Mouse (Mus musculus) hematopoietic stem cell, adult 5-6 weeks (primary cell): ENCODE results near the gene Olfr457. TPM values are rescaled to one million over a fixed set of nuclear protein-coding genes. Genes with fewer than 3 reads are reported as not detected.
A peak's percentile ranks its signal among the peaks of the same experiment; 100 is the strongest.
"Not testable (repeated sequence)": the region's sequence is repeated elsewhere in the genome, so short reads cannot be mapped to it uniquely, and the experiment has no call there.

Experiments used
- ATAC-seq, 2 experiments: fragments of 125-278 bp in 1 of 2; replicated peaks in 1 of 2; 2 replicates each; pipeline ENCODE4 v1.8.0; 2016 to 2017; ENCODE audit warnings: inconsistent platforms in 2 of 2, mild to moderate bottlenecking in 2 of 2, moderate number of reproducible peaks in 2 of 2, low read depth in 1 of 2, moderate TSS enrichment in 1 of 2; ENCODE audit not compliant: low FRiP score in 2 of 2, poor library complexity in 2 of 2, severe bottlenecking in 2 of 2, insufficient read depth in 1 of 2, low TSS enrichment in 1 of 2
- total RNA-seq: library from RNA; stranded (forward); fragments of 172-1452, 232-1000 nt; gene quantifications from 2 replicates; pipeline ENCODE4 v1.2.3, GENCODE M21; 2017

The Olfr457 gene
- not detected in 2 replicates for total RNA-seq

DNA sequence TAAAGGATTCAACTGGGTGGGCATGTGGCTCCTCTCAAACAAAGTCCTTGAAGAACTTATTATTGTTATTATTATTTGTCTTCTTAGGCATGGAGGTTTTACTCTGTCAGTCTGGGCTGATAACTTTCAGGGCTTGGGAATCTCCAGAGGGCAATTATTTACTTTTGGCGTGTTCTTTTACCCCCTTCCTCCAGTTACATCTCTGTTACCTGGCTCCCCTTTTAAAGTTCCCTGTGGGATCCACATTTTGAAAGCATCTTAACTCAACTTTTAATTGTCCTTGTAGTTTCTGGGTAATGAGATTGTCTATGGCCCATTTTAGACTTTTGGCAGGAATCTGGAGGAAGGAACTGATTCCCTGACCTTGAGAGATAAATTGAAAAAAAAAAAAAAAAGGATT is at the start of gene Olfr457:
Gene Olfr457, minus strand, starts transcription at position 101 of the 400 bp plus-strand sequence.
- no peak for ATAC-seq

DNA sequence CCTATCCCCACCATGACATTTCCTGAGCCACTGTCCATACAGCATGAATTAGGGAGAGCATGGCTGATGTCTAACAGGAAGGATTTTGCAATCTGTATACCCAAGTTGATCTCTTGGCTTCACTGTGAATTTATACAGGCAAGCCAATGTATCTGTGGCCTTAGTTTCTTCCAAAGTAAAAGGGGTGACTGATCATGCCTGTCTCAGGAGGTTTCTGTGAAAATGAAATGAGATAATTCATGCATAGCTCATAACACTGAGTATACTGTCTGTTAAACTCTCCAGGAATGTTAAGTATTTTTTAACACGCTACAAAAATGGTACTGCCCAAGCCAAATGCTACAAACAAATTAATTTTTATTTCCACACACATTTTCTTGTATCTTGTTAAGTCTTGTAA is 37.3 kb upstream of the Olfr457 start:
- ATAC-seq, result no peak

DNA sequence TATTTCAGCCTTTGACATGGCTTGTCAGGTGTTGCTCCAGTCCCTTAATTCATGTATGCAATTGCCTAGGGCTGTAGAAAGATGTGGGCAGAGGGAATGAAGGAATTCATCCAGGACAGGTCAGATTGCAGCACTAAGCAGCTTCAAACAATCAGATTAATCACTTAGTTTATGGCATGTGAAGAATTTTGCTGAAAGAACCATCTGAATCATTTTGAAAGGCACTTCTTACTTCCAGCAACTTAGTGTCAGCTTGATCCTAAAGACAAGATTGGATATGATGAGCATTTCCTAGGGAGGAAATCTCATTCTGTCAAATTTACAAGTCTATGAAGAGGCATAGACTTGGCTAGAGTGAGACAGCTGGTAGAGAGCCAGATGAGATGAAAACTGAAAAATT is 33.2 kb upstream of the Olfr457 start:
- no peak for ATAC-seq

DNA sequence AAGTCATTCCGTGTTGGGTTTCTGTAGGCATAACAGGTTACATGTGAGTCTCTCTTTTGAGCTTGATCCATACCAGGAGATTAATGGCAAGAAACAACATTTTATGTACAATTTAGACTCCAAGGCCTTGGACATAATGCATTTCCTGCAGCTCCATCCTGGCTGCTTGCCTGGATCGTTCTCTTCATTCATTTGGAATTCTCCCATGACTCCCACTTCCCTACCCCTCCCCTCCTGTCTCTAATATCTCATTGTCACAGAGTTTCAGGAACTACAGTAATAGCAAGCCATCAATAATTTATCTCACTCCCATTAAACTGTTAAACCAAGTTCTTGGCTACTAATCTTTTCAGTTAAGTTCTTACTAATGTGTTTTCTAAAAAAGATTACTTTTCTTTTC is 27.3 kb upstream of the Olfr457 start:
- ATAC-seq, result no peak

DNA sequence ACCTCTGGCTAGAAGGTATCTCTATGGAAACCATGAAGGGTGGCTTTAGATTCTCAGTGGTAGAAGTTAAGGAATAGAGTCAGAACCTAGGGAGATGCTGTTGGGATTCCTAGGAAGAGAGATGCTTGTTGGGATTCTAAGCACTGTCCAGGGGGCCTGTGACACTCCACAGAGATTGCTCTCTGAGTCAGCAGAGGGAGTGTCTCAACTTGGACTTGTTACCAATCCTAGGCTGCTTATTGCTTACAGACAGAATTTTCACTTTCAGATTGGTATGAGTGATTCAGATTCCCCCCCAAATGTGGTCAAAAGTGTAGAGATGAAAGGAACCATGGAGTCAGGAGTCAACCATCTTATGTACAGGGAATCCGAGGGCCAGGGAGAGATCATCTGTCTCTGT is 13.6 kb upstream of the Olfr457 start:
- no peak for ATAC-seq

DNA sequence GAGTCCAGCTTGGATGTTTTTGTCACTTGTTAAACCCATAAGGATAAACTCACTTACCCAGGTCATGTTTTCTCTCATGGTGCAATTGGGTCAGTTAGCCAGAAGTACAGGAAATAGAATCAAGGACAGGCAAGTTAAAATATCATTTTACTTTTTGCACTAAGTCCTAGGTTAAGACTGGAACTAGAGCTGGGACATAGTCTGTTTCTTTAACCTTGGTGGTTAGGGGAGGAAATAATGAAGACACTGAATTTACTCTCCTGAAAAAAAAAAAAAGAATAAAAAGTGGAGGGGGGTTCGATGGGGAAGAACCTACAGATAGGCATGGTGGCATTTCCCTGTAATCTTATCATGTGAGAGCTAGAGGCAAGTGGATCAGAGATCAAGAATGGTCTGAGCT is 11.0 kb upstream of the Olfr457 start, which contains the start of gene Olfr456:
Gene Olfr456, minus strand, starts transcription at position 101 of the 400 bp plus-strand sequence.
- ATAC-seq, result no peak

DNA sequence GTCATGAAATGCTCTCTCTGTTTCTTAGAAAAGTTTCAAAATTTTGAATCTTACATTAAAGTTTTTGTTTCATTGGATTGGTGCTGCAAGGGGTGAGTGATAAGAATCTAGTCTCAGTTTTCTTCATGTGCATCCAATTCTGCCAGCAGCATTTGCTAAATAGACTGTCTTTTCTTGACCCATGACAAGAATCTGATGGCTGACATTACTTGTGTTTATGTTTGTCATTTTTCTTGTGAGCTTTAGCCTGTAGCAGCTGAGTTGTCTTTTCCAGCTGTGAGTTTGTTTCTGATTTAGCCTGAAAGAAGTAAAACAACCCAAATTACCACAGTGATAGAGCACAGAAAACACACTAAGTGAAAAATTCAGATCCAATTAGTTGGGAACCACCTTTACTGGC is 8.5 kb upstream of the Olfr457 start:
- ATAC-seq, result no peak

DNA sequence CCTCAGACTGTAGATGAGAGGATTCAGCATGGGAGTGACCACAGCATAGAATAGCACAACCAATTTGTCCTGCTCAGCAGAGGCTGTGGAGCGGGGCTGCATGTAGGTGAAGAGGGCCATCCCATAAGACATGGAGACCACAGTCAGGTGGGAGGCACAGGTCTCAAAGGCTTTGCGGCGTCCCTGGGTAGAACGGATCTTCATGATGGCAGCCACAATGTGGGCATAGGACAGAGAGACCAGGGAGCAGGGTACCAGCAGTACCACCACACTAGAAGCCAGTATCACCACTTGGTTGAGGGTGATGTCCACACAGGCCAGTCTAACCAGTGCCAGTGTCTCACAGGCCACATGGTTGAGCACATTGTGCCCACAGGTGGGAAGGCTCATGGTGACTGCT is 4.8 kb downstream of the Olfr457 start:
- not testable (repeated sequence) for ATAC-seq

DNA sequence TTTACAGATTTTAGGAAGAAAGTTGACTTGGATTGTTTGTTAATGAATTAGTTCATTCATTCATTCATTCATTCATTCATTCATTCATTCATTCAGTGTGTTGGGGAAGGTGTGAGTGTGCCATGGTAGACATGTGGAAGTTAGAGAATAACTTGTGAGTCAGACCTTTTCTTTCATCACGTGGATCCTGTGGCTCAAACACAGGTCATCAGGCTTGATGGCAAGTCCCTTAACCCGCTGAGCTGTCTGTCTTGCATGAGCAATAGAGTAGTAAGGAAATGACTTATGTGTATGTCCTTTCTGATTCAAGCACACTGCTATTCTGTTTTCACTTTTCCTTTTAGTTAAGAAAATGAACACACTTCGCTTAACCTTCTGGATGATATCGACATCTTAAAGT is 5.6 kb downstream of the Olfr457 start:
- no peak for ATAC-seq

DNA sequence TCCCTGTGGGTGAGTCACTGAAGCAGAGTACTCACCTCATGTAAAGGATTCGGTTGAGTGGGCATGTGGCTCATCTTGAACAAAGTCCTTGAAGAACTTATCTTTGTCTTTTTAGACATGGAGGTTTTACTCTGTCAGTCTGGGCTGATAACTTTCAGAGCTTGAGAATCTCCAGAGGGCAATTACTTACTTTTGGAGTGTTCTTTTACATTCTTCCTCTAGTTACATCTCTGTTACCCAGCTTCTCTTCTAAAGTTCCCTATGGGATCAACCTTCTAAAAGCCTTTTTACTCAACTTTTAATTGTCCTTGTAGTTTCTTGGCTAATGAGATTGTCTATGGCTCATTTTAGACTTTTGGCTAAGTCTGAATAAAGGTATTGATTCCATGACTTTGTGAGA is 11.0 kb downstream of the Olfr457 start, which contains the start of gene Olfr458:
Gene Olfr458, minus strand, starts transcription at position 101 of the 400 bp plus-strand sequence.
- no peak for ATAC-seq

DNA sequence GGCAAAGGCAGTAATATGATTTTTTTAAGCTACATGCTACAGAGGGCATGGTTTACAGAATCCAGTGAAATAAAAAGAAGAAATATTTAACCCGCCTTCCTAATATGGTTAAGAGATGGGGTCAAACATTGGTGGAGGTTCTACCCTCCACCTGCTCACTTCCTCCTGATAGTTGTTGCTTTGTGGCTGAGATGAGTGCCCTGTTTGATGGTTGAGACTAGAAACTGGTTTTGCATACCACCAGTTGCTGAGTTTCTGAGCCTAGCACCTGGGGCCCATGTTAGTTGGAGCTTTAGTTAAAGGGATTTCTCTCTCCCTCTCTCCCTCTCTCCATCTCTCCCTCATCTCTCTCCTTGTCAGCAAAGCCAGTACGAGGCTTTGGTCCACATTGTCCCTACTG is 28.8 kb downstream of the Olfr457 start:
- ATAC-seq, result no peak

DNA sequence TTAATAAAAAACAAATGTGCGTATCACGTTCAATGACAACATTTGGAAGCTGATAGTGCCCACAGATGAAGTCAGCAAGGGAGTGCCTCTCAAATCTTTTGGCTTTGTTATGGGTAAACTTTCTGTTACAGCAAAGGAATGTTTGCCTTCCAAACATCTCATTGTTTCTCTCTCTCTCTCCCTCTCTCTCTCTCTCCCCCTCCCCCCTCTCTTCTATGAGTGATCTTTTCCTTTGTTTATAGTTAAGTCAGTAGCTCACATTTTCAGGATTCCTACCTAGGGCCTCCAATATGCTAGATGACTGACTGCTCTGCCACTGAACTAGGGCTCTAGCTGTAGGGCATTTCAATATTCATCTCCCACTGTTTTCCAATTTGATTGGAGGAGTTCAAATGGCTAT is 31.6 kb downstream of the Olfr457 start:
- no peak for ATAC-seq

DNA sequence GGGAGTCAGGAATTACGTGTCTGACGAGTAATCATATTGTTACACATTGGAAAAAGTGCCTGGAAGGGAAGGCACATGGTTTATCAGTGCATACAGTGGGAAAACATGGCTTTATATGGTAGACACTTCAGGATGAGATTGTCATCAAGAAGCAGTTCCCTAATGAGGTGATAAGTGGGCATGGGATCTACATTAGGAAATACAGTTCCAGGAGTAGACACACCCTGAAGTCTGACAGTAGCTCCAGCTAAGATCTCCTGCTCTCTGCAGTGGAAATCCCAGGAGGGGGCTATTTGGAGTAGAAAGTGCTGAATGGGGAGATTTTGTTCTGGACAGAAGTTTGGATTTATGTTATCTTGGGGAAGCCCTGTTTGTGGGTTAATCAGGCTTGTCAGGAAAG is 34.7 kb downstream of the Olfr457 start:
- no peak for ATAC-seq

DNA sequence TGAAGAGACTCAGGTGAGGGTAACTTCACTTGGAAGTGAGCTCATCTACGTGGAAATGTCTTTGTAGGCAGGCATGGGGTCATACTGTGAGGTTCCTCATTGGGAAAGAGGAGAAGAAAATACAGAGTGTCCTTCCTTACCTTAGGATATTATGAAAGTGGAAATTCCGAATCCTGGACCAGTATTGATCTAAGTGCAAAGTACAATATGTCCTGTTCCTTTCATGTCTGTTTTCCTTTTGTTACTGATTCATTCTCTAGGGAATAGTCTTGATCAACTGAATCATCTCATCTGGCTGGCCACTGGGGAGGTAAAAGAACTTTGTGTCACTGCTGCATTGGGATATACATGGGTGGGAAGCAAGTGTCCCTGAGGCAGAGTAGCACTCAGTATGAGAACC is 40.6 kb downstream of the Olfr457 start:
- ATAC-seq, result no peak

DNA sequence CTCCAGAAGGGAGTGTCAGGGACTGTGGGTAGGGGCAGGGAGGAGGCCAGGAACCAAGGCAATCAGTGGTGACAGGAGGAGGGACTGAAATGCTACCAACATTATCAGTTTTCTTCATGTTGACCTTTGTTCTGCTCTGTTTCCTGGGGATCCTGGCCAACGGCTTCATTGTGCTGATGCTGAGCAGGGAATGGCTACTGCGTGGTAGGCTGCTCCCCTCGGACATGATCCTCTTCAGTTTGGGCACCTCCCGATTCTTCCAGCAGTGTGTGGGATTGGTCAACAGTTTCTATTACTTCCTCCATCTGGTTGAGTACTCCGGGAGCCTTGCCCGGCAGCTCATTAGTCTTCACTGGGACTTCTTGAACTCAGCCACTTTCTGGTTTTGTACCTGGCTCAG is 41.7 kb downstream of the Olfr457 start, which contains the start of gene Tas2r126:
Gene Tas2r126, plus strand, starts transcription at position 90 of the 400 bp plus-strand sequence.
- no peak for ATAC-seq

DNA sequence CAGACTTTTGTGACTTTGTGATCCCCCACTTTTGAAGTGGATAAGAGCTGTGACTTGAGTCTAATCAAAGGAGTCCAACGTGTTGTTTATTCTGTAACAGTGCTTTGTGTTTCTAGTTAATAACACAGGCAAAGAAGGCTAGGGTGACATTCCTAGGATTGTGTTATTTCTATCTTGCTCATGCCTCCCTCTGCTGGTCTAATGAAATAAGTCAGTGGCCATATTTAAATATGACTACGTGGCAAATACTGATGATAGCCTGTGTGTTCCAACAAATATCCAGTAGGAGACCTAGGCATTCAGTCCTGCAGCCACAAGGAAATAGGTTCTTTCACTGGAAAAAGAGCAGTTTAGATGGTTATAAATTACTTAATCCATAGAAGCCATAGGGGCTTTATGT is 42.6 kb downstream of the Olfr457 start:
- peak; percentile 56 to 73; a peak in 3 of 4 replicates for ATAC-seq

DNA sequence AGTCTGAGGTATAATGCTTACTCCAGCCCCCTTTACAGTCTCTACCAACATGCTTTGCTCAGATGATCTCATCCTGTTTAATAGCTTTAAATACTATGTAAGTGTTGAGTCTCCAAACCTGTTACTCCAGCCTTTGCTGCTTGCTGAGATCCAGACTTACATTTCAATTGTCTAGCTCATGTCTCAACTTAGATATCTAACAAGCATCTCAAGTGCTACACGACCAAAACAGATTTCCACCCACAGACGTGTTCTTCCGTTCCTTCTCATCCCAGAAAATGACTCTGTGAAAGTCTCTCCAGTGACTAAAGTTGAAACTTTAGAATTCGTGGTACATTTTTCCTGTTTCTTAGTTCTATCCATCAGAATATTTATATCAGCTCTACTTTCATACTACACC is 49.8 kb downstream of the Olfr457 start:
- no peak for ATAC-seq

DNA sequence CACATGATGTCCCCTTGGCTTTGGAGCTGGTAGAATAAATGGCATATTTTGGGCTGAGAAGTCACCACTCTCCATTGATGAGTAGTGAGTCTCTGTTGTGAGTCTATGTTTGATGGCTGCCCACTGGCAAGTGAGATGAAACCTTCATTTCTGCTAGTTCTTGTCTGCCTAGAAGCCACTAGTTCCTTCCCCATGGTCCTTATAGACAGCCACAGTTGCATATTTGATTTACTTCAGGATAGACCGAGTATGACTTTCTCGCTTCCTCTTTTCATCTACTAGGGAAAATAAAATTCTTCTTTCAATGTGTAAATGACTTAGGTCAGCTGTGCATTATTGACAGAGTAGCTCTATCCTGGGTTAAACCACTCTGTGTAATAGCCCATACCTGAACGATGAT is 51.7 kb downstream of the Olfr457 start:
- ATAC-seq, result peak; percentile 37 to 44

DNA sequence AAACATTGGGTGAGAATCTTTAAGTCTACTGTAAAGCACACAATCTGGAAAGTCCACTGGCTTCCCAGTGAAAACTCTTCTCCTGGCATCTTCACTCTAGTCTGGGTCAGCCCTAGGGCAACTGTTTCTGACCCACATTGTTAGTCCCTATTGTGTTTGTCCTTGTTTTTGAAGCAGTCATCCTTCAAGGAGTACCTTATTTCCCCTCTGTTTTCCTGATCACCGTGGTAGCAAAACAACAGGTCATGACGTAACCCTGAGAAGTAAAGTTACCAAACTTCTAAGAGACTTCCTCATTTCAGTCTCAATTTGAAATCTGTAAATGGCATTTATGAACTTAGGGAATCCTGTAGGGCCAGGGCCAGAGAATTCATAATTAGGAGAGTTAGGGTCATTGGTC is 54.7 kb downstream of the Olfr457 start:
- ATAC-seq, result peak; percentile 97 to 99

DNA sequence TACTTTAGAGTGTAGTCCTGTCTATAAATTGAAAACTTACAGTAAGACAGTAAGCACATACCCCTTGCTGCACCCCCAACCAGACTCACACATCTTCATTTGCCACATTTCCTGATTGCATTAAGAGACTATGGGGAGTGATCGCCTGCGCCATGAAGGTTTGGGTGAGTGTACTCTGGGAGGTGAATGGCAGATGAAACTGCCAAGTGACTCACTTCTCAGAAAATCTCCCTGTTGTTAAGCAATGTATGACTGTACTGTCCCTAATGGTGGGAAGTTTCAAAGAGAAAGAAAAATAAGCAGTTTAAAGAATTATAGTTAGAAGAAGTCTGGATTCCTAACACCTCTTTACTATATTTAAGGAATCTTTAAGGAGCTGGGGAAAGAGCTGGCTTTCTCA is 56.7 kb downstream of the Olfr457 start:
- no peak for ATAC-seq
